Mouse (Mus musculus) brain, adult 2 months (tissue): ENCODE measurements around the gene Glp1r.
A peak's percentile ranks its signal among the peaks of the same experiment; 100 is the strongest.

Source experiments
- DNase-seq: peaks from one replicate; pipeline ENCODE4 v3.0.0; 2011; ENCODE audit warnings: low read depth, low spot score

Gene Glp1r

DNA sequence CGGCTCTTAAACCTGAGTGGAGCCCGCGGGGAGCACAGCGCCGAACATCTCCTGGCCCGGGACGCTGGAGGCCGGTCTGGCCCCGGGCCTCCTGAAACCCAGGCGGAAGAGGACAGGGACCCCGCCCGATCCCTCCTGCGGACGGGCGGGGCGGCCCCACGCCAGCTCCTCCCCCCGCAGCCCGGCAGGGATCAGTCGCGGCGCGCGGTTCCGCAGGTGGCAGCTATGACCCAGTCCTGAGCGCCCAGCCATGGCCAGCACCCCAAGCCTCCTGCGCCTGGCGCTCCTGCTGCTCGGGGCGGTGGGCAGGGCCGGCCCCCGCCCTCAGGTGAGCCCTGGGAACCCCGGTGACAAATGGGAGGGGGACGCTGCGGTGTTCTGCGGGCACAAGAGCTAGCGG lies at the start of gene Glp1r:
Gene Glp1r (plus strand): TSS at position 191 of the 400 bp plus-strand sequence.
- DNase-seq, result no peak

- no peak for DNase-seq
These were observed 49.3 kb upstream of the Glp1r start for GRCm38 (mm10) chr17:30852345-30852744.

DNA sequence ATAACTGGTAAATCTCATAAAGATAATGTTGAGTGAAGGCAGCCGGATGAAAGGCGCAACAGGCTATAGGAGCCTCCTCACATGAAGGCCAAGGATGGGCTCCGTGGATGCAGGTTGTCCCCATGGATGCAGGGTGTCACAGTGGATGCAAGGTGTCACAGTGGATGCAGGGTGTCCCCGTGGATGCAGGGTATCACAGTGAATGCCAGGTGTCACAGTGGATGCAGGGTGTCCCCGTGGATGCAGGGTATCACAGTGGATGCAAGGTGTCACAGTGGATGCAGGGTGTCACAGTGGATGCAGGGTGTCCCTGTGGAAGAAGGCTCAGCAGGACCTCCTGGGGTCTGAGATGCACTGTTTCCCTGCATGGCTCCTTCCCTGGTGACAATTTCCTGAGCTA lies 44.3 kb upstream of the Glp1r start:
- no peak for DNase-seq

GRCm38 (mm10) chr17:30858586-30859259 lies 42.9 kb upstream of the Glp1r start:
- no peak for DNase-seq

- no peak for DNase-seq
These were observed 41.5 kb upstream of the Glp1r start for GRCm38 (mm10) chr17:30859989-30860585.

DNA sequence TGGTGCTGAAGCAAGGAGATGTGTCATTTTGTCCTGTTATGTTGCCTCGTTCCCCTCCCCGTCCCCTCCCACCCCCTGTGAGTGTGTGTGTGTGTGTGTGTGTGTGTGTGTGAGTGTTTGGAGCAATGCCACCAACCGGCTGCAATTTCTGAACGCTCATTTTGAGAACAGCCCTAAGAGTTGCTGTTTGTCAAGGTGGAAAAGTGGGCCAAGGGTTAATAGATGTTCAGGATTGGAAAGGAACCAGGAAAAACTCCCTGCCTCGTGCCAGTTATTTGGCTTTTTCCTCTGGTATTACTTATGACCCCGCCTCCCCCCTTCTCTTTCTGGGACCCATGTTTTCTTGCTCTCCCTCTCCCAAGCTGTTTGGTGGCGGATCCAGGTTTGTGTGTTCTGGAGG lies 41.0 kb upstream of the Glp1r start:
- DNase-seq, result no peak

GRCm38 (mm10) chr17:30866281-30866680 lies 35.3 kb upstream of the Glp1r start:
- peak; percentile 18 for DNase-seq

DNA sequence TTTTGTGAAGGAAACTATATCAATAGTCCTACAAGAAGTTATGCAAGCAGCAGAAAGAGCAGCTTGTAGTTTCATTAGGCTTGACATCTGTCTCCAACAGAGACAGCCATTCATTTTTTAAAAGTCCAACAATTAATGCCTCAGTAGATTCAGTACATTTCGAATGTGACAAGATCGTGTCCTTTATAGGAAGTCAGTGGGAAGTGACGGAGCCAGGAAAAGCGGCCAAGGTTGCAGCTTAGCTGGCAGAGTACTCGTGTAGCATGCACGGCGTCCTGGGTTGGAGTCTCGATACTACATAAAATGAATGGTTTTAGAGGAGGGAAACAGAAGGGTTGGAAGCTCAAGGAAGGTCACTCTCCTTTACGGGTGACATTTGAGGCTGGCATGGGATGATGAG lies 34.7 kb upstream of the Glp1r start:
- peak; percentile 22 for DNase-seq

DNA sequence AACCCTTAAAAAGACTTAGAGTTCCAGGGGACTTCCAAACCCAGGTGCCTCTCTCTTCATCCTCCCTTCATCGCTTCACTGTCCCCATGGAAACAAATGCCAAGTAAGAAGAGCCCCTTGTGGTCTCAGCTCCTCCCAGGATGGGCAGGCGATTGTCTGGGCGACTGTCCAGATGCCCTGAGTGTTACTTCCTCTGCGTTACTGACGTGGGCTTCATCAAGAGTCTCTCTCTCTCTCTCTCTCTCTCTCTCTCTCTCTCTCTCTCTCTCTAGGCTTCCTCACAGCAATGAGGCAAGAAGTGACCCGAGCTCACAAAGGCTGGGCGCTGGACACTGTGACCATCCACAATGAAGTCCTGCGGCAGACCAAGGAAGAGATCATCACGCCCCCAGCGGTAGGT lies 30.6 kb upstream of the Glp1r start:
- no peak for DNase-seq

GRCm38 (mm10) chr17:30874276-30874675 lies 27.3 kb upstream of the Glp1r start:
- no peak for DNase-seq

DNA sequence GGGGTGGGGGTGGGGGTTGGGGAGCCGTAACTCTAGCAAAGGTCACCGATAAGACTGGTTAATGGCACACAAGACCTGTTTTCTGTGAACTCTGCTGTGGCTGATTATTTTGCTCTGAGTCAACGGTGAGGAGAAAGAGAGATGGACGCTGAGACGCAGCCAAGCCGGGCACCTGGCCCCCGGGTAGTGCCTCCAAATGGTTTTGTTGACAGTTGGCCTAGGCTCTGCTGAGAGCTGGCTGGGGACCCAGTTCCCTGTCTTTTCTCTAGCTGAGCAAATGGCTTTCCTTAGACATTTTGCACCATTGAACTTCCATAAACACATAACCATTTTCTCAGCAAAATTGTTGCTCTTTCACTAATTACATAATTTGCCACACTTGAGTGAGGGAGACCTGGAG lies 24.2 kb upstream of the Glp1r start:
- peak; percentile 88 for DNase-seq

- DNase-seq, result no peak
These were observed 23.0 kb upstream of the Glp1r start for GRCm38 (mm10) chr17:30878626-30879025.

DNA sequence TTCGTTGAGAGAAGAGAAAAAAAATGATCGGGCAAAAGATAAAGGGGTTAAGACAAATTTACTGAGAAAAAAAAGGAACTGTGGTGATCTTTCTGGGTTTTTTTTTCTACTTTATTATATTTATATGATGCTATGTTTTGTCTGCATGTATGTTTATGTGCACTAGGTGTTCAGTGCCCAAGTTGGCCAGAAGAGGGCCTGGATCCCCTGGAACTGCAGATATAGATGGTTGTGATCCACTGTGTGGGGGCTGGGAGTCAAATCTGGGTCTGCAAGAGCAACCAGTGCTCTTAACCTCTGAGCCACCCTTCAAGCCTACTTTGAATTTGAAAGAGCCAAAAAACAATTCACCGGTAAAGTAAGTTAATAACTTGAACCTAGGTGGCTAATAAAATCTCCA lies 21.2 kb upstream of the Glp1r start:
- no peak for DNase-seq

DNA sequence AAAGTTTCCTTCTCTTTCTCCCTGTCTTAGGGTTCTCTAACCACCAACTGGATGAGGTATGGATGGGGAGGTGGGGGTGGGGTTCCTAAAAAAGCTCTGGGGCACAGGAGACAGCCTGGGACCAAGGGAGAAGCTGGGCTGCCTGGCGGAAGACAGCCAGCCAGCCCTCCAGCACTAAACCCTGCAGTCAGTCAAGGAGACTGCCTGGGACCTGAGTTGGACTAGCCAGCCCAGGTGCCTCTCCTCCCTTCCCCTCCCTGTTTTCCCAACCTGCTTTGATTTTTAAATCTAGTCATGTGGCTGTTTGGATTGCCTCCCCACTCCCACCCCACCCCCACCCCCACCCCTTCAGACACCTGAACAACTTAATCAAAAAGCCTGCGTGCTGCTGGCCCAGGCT lies 20.6 kb upstream of the Glp1r start:
- no peak for DNase-seq

GRCm38 (mm10) chr17:30882206-30882605 lies 19.4 kb upstream of the Glp1r start:
- no peak for DNase-seq

DNA sequence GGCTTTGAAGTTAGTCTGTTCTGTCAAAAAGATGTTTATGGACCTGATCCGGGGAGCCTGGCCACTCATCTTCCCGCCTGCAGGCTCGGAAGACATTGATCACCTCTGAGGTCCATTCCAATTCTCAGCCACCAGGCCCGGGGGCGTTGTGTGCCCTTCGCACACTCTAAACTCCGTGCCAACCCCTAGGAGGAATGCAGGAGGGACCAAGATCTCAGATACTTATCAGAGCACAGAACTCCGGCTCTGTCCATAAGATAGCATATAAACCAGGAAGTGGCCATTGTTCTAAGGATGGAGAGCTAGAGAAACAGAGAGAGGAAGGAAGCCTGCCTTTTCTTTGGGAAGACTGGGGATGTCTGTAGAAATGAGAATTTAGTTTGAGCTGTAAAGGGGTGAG lies 18.1 kb upstream of the Glp1r start:
- no peak for DNase-seq

DNA sequence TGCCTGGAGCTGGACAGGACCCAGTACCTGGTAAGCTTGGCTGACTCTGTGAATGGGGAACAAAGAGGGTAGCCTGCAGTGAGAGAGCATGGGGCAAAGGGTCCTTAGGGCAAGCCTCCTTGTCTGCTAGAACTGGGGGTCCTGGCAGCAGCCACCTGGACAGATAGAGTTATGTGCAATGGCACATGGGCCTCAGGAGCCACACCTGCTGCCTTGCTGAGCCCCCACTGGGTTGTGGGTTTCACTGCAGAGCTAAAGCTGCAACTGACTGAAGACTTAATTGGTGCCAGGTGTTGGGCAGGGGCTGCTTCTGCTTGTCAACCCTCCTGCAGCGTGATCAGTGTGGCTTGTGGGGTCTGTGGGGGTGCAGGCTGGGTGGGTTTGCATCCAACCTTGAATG lies 9.5 kb upstream of the Glp1r start:
- no peak for DNase-seq

DNA sequence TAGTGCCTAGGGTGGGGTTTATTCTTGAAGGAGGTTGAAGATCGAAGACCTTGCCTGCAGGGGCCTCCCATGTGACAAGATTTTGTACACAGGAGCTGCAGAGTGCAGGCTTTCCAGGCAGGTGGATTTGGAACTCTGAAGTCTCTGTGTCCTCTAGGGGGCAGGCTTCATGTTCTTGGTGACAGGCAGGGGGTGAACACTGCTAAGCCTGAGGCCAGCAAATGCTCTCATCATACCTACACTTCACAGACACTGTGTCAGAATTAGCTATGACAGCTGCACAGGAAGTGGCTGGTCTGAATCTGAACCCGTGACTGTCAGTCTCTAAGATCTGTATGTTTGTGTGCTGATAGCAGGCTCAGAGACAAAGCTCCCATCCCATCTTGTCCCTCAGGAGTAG lies 8.9 kb upstream of the Glp1r start:
- DNase-seq, result peak; percentile 29

DNA sequence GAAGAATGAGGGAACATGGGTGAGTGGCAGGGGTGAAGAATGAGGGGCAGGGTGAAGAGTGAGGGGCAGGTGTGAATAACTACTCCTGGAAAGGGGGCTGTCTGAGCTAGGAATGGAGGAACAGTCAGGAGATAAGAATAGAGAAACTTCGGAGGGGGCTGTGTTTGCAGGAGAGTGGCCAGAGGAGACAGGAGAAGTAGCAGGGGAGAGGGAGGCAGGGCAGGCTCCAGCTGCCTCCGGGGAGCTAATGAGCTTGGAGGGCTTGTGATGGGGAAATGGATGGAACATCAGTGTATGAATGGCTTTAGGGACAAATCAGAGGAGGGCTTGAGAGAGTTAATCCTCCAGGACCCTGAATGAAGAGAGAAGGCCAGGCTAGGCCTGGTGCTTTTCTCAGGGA lies 4.5 kb upstream of the Glp1r start:
- no peak for DNase-seq

GRCm38 (mm10) chr17:30904096-30904495 lies 2.5 kb downstream of the Glp1r start:
- no peak for DNase-seq

GRCm38 (mm10) chr17:30907577-30907976 lies 6.0 kb downstream of the Glp1r start:
- DNase-seq, result peak; percentile 27

- DNase-seq, result peak; percentile 29
These were observed 9.5 kb downstream of the Glp1r start for GRCm38 (mm10) chr17:30910866-30911731.

GRCm38 (mm10) chr17:30911732-30912088 lies 10.1 kb downstream of the Glp1r start:
- DNase-seq, result no peak
